Mouse (Mus musculus): Measurements from ENCODE around the gene Cep112. TPM values are rescaled to one million over a fixed set of nuclear protein-coding genes. Genes with fewer than 3 reads are reported as not detected.

The Cep112 gene
- total and polyA plus RNA-seq, 2 experiments from 2014 or later: 14.1 to 19.5 TPM

DNA sequence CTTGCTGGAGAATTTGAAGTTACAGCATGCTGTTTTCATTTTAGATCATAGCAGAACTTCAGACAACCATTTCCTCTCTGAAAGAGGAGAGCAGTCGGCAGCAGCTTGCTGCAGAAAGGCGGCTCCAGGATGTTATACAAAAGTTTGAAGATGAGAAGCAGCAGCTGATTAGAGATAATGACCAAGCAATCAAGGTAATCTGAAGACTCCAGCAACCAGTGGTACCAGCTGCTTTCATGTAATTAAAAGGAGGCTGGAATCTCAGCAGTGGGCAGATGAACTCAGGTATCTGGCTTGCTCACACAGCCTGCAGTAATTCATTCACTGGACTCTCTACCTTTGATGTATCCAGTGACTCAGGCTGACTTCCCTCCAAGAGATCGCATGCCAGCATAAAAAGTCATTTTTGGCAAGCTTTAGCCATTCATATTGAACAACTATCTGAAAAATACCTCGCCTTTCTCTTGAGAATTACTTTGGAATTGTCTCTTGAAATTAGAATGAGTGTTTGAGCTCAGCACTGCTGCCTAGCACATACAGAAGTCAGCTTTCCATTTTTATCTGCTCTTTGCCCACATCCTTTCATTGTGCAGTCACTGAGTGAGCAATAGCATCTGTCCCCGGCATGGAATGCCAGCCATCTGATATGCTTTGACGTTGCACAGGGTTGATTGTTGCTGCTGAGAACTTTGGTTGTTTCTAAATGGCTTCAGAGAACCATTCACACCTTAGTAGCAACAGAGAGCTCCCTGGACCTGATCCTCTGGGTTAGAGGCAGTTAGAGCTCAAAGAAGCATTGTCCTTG lies 332.8 kb downstream of the Cep112 start:
- 62% methylated on average over 6 of the region's 6 CpGs for WGBS
- ATAC-seq (ENCODE audit: low FRiP score): no peak
- Histone ChIP-seq H3K27me3 (ENCODE audit: insufficient read depth, low read length) (no peaks in the 10 kb centered on the region), H3K36me3 (ENCODE audit: insufficient read depth, low read length) (peaks cover 3% of the 10 kb centered on the region; the same call in 1 of the 2 replicates), H3K4me2 (ENCODE audit: low read depth, low read length, poor library complexity, severe bottlenecking) (no peak overlapping the region), H3K9me3 (ENCODE audit: low read length) (no peaks in the 10 kb centered on the region), H3K9ac (replicated peaks; ENCODE audit: low read length, poor library complexity, severe bottlenecking) (no peak overlapping the region), H3K27ac (ENCODE audit: low read depth, low read length) (0 out of 2 replicates have a peak overlapping the region, but pooled peaks have one; percentile 18), H3K4me3 (ENCODE audit: low read depth, low read length) (no peak overlapping the region), H3K4me1 (ENCODE audit: insufficient read depth, low read length) (no peaks in the 10 kb centered on the region)
- DNase-seq (ENCODE audit: low spot score): no peak
- TF ChIP-seq CTCF (IDR thresholded peaks at IDR 0.05): no peak

DNA sequence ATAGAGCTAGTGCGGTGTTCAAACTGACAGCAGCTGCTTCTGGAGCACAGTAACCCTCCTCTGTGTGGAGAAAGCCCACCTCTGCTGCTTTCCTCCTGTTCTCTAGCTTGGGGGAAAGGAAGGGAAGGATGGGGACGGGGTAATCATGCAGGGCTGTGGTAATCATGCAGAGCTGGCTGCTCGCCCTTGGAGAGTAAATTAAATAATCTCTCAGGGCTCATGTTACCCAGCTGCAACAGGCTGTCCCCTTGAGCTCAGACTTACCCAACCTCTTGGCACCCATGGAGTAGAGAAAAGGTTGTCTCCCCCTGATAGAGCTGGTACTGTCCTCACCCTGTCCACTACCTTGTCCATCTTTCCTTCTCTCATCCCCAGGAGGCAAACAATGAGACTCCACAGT lies 345.1 kb downstream of the Cep112 start:
- H3K27ac ChIP-seq (ENCODE audit: low read depth, low read length): no peak overlapping the region
- no peak for TF ChIP-seq CTCF (IDR thresholded peaks at IDR 0.05)
- 56% methylated on average over 3 of the region's 3 CpGs for WGBS
- ATAC-seq (ENCODE audit: low FRiP score) (no peak), DNase-seq (ENCODE audit: low spot score) (no peak)
- H3K9ac ChIP-seq (replicated peaks; ENCODE audit: low read length, poor library complexity, severe bottlenecking): no peak overlapping the region
- H3K4me2 ChIP-seq (ENCODE audit: low read depth, low read length, poor library complexity, severe bottlenecking): no peak overlapping the region
- no peak overlapping the region for H3K4me3 ChIP-seq (ENCODE audit: low read depth, low read length)
- H3K4me1 ChIP-seq (ENCODE audit: insufficient read depth, low read length): no peaks in the 10 kb centered on the region
- no peaks in the 10 kb centered on the region for H3K36me3 ChIP-seq (ENCODE audit: insufficient read depth, low read length)
- no peaks in the 10 kb centered on the region for H3K27me3 ChIP-seq (ENCODE audit: insufficient read depth, low read length)
- H3K9me3 ChIP-seq (ENCODE audit: low read length): no peaks in the 10 kb centered on the region

GRCm38 (mm10) chr11:108774019-108774670 lies 349.2 kb downstream of the Cep112 start:
- Histone ChIP-seq H3K27me3 (ENCODE audit: insufficient read depth, low read length) (no peaks in the 10 kb centered on the region), H3K4me2 (ENCODE audit: low read depth, low read length, poor library complexity, severe bottlenecking) (no peak overlapping the region), H3K4me1 (ENCODE audit: insufficient read depth, low read length) (no peaks in the 10 kb centered on the region), H3K9ac (replicated peaks; ENCODE audit: low read length, poor library complexity, severe bottlenecking) (no peak overlapping the region), H3K27ac (ENCODE audit: low read depth, low read length) (no peak overlapping the region; the same call in 1 of the 2 replicates), H3K36me3 (ENCODE audit: insufficient read depth, low read length) (no peaks in the 10 kb centered on the region), H3K4me3 (ENCODE audit: low read depth, low read length) (no peak overlapping the region), H3K9me3 (ENCODE audit: low read length) (no peaks in the 10 kb centered on the region)
- DNase-seq (ENCODE audit: low spot score): no peak
- no peak for ATAC-seq (ENCODE audit: low FRiP score)
- TF ChIP-seq CTCF (IDR thresholded peaks at IDR 0.05): no peak
- 60% methylated on average over 6 of the region's 6 CpGs for WGBS

DNA sequence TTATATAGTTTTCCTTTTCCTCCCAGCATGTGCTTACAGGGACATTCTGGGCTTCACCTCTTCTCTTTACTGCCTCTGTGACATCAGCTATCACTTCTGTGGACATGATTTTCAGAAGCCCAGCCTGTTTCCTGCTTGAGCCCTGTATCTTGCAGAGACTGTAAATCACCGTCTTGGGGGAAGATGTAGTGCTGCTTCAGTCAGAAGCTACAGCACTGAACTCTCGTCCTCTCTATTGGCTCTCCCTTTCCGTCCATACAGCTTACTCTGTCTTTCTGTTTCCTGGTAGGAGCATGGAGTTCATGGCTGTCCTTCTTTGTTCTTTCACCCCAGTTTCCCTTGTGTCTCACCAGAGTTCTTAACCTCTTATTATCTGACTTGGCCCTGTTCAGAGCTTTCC lies 352.2 kb downstream of the Cep112 start:
- peaks cover 3% of the 10 kb centered on the region; the same call in 1 of the 2 replicates for H3K4me1 ChIP-seq (ENCODE audit: insufficient read depth, low read length)
- H3K27ac ChIP-seq (ENCODE audit: low read depth, low read length): no peak overlapping the region
- no peaks in the 10 kb centered on the region for H3K27me3 ChIP-seq (ENCODE audit: insufficient read depth, low read length)
- no peaks in the 10 kb centered on the region for H3K9me3 ChIP-seq (ENCODE audit: low read length)
- no peak overlapping the region for H3K4me3 ChIP-seq (ENCODE audit: low read depth, low read length)
- H3K4me2 ChIP-seq (ENCODE audit: low read depth, low read length, poor library complexity, severe bottlenecking): no peak overlapping the region
- no peak for TF ChIP-seq CTCF (IDR thresholded peaks at IDR 0.05)
- no peak for ATAC-seq (ENCODE audit: low FRiP score)
- no peak for DNase-seq (ENCODE audit: low spot score)
- H3K36me3 ChIP-seq (ENCODE audit: insufficient read depth, low read length): no peaks in the 10 kb centered on the region
- H3K9ac ChIP-seq (replicated peaks; ENCODE audit: low read length, poor library complexity, severe bottlenecking): no peak overlapping the region
- WGBS: 66% methylated on average over 3 of the region's 3 CpGs

GRCm38 (mm10) chr11:108780271-108781250 lies 355.6 kb downstream of the Cep112 start:
- Histone ChIP-seq H3K9ac (replicated peaks; ENCODE audit: low read length, poor library complexity, severe bottlenecking) (no peak overlapping the region), H3K9me3 (ENCODE audit: low read length) (no peaks in the 10 kb centered on the region), H3K4me2 (ENCODE audit: low read depth, low read length, poor library complexity, severe bottlenecking) (no peak overlapping the region), H3K27me3 (ENCODE audit: insufficient read depth, low read length) (no peaks in the 10 kb centered on the region), H3K4me1 (ENCODE audit: insufficient read depth, low read length) (peaks cover 3% of the 10 kb centered on the region; the same call in 1 of the 2 replicates), H3K27ac (ENCODE audit: low read depth, low read length) (0 out of 2 replicates have a peak overlapping the region, but pooled peaks have one; percentile 6), H3K36me3 (ENCODE audit: insufficient read depth, low read length) (no peaks in the 10 kb centered on the region), H3K4me3 (ENCODE audit: low read depth, low read length) (no peak overlapping the region)
- ATAC-seq (ENCODE audit: low FRiP score) (no peak), DNase-seq (ENCODE audit: low spot score) (peak; percentile 19)
- TF ChIP-seq CTCF (IDR thresholded peaks at IDR 0.05): no peak
- WGBS: 45% methylated on average over 15 of the region's 15 CpGs

Data from midbrain, postnatal 0 days (tissue).